Mouse (Mus musculus) v-Abl transformed pro-B cells (cell line): ENCODE measurements around the gene Kctd19.

ENCODE experiments used
- in situ Hi-C, 2 experiments: fragments of 400-800 bp; cut with MboI; formaldehyde crosslinking; loops; one replicate each; pipeline ENCODE4 v1.15.1; 2025; ENCODE audit not compliant: unreplicated experiment in 2 of 2

Kctd19 gene

GRCm38 (mm10) chr8:105413391-105413790 is at the start of gene Kctd19, which contains the start of gene Lrrc36:
Kctd19 (minus strand) TSS chr8:105413502.
Lrrc36 (plus strand) TSS chr8:105413571.
- in situ Hi-C loops: no loop called here

DNA sequence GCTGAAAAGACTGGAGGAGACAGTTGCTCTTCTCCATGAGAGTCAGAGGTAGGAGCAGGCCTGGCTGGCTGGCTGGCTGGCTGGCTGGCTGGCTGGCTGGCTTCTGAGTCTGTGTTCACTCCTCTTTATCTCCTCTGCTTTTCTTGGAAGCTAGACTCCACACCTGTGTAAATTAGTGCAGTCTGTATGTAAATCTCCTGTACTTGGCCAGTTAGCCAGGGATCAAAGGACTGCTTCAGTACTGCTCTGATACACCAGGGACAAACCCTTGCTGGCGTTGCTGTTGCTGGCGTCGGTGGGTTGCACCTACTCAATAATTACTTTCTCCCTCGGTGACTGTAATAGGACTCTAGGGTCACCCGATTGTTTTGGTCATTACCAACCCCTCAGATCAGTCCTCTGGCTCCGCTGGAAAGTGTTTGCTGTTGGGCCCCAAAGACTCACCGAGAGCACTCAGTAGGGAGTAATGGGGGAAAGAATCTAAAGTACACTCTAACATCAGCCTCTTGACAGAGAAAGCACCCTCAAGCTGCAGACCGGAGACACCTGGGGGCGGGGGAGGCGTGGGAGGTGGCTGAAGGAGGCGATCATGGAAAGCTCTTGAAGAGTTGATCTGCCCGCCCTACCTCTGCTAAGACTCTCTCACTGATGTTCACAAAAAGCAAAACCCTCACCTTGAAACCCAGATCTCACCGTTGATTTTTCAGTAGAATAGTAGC is 47.9 kb upstream of the Kctd19 start:
- in situ Hi-C loops: no loop called here

- in situ Hi-C loops: no loop called here
These were observed 41.9 kb upstream of the Kctd19 start for GRCm38 (mm10) chr8:105455218-105455617.

GRCm38 (mm10) chr8:105454088-105454487 is 40.8 kb upstream of the Kctd19 start:
- in situ Hi-C loops: no loop called here

- in situ Hi-C loops: no loop called here
These were observed 40.0 kb upstream of the Kctd19 start for GRCm38 (mm10) chr8:105453296-105453695.

DNA sequence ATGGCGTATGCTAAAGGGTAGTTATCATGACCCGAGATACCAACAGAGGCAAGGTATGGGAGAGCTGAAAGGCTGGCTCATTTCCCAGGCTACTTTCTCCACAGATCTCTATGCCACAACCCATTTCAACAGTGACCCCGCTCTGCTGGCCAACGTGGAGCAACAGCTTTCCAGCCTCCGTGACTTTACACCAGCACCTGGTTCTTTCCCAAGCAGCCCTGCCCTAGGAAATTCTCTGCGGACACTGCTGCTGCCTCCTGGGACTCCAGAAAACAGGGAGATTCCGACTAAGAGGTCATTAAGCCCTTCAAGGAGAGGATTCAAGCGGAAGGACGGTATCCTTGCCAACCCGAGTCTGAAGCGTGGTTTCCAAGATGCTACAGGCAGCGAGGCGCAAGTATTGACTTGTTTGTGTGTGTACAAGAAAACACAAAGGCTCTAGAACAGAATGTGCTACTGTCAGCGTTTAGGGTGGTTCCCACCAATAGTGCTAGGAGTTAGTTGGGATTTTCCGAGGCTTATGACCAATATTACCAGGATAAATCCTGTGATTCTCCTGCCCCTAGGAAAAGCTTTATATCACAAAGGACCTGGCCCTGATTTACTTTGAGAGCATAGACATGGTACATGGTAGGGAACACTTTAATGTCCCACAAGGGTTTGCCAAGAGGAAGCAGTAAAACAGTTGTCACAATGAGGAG is 38.8 kb upstream of the Kctd19 start:
- in situ Hi-C loops: no loop called here

DNA sequence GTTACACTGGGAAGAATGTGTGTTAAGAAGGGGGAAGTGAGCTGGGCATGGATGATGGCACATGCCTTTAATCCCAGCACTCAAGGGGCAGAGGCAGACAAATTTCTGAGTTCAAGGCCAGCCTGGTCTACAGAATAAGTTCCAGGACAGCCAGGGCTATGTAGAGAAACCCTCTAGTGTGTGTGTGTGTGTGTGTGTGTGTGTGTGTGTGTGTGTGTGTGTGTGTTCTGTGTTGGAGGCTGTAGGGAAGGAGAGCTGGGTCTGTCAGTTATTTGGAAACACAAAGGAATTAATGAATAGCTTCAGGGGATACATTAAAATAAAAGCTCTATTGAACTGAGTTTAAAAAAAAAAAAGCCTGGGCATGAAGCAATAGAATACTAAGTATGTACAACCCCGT is 37.7 kb upstream of the Kctd19 start:
- in situ Hi-C loops: no loop called here

- in situ Hi-C loops: loop anchor here in 1 of 2 experiments (10.0 kb wide), 1 partner anchor 106 kb away; no protein-coding TSS in a partner anchor
These were observed 35.3 kb upstream of the Kctd19 start for GRCm38 (mm10) chr8:105448596-105448995.

DNA sequence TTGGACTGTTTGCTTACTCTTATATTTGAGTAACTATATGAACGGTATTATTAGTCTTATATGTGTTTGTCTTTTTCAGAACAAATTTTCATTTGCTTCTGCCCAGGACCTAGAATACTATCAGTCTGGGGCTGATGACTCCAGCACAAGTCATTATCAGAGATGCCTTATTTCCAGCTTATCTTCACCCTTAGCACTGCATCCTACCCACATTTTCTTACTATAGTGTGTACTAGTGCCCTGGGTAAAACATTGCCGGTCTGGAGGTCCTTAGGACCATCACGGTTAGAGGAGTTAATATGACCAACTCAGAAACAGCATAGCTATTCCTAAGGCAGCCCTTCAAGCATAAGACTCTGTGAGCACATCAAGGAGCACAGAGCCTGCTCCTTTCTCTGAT is 34.9 kb upstream of the Kctd19 start:
- in situ Hi-C loops: loop anchor here in 1 of 2 experiments (10.0 kb wide), 1 partner anchor 107 kb away; no protein-coding TSS in a partner anchor

- in situ Hi-C loops: loop anchor here in 1 of 2 experiments (10.0 kb wide), 1 partner anchor 109 kb away; no protein-coding TSS in a partner anchor
These were observed 32.8 kb upstream of the Kctd19 start for GRCm38 (mm10) chr8:105446127-105446552.

DNA sequence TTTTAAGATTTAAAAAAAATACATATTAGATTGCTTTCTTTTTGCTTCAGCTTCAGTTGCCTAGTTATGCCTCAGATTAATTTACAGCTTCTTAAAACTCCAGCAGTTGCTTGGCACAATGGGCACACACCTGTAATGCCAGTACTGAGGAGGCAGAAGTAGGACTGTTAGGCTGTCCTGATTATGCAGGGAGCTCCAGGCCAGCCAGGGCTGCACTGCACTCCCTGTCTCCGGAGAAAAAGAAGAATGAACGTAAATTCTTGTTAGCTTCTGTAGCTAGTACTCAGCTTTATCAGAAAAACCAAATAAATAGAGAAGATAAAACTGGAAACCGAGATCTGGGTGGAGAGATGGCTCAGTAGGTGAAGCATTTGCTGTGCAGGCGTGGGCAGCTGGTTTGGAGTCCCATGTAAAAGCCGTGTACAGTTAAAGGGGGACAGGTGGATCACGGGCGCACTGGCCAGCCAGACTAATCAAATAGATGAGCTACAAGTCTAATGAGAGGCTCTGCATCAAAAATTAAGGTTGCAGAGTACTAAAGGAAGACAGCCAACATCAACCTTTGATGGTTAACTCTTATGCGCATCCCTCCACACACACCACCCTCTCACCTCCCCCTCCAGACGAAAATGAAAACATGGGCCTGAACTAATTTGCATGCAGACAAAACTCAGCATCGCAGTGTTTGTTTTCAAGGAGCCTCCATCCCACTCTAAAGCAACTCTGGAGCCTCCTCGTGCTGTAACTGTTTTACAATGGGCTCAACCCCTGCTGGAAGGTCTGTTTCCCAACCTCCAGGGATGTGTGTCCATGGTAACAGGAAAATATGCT is 32.2 kb upstream of the Kctd19 start:
- in situ Hi-C loops: loop anchor here in 1 of 2 experiments (10.0 kb wide), 1 partner anchor 109 kb away; no protein-coding TSS in a partner anchor

DNA sequence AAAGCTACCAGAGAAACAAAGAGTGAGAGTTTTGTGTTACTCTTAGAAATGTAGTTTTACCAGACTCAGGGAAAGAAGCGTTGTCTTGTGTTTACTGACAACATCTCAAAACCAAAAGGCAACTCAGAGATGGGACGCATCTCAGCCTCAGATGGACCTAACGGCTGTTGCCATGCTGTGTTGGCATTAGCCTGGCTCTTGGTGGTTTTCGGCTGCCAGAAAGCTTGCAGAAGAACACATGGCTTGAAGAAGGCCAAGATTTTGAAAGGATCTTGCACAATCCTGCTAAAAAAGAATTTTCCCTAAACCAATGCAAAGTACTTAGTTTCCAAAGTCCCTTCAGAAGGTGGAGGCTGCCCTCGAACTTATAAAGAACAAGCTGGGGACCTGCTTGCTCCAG is 29.4 kb upstream of the Kctd19 start:
- in situ Hi-C loops: loop anchor here in 1 of 2 experiments (10.0 kb wide), 1 partner anchor 112 kb away; no protein-coding TSS in a partner anchor

DNA sequence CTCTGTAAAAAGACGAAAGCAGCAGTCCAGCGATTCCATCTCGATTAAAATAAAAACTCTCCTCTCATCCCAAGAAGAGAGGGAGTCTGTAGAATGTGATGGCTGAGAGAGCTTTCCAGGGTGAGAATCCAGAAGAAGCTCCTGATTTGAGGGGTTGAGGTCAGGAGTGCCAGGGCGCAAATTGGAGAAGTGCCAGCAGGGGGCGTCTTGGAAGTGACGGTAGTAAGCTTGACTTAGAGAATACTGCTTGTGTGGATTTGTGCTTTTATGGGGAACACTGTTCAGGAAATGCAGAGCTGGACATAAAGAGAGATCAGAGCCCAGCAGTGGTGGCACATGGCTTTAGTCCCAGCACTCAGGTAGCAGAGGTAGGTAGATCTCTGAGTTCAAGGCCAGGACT is 28.1 kb upstream of the Kctd19 start:
- in situ Hi-C loops: loop anchor here in 1 of 2 experiments (10.0 kb wide), 1 partner anchor 113 kb away; no protein-coding TSS in a partner anchor

DNA sequence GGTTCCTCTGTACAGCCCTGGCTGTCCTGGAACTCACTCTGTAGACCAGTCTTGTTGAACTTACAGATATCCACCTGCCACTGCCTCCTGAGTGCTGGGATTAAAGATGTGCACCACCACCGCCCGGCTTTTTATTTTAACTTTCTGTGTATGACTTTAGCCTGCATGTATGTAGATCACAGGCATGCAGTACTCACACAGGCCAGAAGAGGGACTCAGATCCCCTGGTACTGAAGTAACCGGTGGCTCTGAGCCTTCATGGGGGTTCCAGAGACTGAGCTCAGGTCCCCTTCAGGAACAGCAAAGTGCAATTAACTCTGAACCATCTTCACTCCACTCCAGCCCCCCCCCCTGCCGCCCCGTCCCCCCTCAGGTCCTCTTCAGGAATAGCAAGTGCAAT is 25.6 kb upstream of the Kctd19 start:
- in situ Hi-C loops: loop anchor here (5.0 kb wide), 1 partner anchor 33 kb away; the partner anchor contains the start of gene Tppp3 (in 2 of the 2)

GRCm38 (mm10) chr8:105437078-105437748 is 23.9 kb upstream of the Kctd19 start:
- in situ Hi-C loops: loop anchor here (5.0 kb wide), 1 partner anchor 35 kb away; the partner anchor contains the start of gene Tppp3 (in 2 of the 2)

DNA sequence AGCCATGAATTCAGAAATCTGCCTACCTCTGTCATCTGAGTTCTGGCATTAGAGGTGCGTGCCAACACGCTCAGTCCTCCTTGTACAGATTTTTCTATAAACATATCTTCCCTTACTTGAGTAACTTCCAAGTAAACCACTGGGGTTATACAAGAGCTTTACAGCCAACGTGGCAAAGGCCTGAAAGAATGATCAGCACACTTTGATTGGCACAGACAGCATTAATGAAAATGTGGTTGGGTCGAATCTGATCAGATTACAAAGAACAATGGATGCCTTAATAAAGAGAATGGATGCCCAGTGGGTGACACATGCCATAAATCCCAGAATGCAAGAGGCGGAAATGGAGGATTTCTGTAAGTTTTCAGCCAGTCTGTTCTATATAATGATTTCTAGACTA is 22.9 kb upstream of the Kctd19 start:
- in situ Hi-C loops: loop anchor here (5.0 kb wide), 1 partner anchor 36 kb away; the partner anchor contains the start of gene Tppp3 (in 2 of the 2)

DNA sequence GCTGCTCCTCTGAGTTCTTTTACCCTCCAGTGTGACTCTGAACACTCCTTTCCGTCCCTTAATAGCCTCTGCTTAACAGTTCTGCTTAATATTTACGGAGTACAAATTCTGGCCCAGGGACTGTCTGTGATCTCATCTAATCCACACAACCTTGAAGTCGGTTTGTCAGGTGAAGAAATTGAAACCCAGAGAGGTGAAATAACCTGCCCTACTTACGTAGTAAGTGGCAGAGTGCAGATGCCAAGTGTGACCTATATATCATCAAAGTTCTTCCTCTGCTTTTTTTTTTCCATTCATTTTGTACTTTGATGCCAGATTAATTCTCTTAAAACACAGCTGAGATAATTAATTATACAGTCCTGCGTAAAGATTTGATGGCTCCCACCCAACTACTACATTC is 20.8 kb upstream of the Kctd19 start:
- in situ Hi-C loops: no loop called here

DNA sequence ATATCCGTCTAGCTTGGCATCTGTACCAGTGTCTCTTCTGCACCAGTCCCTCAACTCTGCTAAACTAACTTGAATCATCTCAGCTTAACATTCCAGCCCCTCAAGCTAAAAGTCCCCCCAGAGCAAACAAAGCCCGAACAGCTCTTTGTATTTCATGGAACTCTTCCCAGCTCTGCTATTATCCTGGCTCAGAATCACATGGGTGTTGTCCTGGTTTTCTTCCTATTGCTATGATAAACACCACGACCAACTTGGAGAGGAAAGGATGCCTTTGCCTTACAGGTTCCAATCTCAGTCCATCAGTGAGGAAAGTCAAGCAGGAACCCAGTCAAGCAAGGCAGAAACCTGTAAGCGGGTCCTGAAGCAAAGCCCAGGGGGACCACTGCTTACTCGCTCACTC is 20.2 kb upstream of the Kctd19 start:
- in situ Hi-C loops: no loop called here

DNA sequence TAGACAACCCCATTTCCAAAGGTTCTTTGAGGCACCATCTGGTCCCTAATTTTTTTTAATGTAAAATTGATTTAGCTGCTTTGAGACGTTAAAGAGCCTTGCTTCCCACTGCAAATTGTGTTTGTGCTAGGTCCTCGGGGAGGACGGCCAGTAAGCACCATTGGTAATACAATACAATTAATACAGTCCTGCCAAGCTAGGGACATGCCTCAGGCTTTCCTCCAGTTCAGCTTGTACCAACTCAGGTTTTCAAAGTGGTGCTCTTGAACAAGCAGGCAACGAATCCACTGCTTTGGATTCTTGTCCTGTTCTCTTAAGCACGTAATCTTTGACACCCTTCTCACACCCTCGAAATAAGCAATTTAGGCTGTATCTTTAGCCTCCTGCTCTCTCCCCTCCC is 19.7 kb upstream of the Kctd19 start:
- in situ Hi-C loops: no loop called here
